Mouse (Mus musculus): ENCODE data around the gene Mansc4. TPM values are rescaled to one million over a fixed set of nuclear protein-coding genes. Genes with fewer than 3 reads are reported as not detected.

Mansc4 gene
- polyA plus RNA-seq, 1 experiment from 2014 or later: 5.0 TPM

DNA sequence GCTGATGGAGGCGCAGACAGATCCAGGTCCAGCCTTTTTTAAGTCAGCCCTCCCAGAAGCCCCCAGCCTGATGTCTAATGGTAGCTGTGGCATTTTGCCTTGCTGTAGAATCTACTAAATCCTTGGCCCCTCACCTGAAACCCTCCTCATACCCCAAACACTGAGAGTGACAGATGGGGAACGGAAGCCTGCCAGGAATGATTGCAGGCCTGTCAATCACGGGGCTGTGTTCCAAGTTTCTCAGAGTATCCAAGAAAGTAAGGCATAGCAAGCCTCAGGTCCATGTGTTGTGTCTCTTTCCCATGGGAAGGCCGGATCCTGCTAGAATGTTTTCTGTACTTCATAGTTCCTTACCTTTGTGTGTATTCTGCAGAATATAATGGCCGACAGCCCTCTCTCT, 3.4 kb upstream of the Mansc4 start:
- 79% methylated on average over 5 of the region's 5 CpGs for WGBS
- no peaks in the 10 kb centered on the region for H3K9me3 ChIP-seq (ENCODE audit: control insufficient read depth, low read depth, low read length)
- no peak for ATAC-seq (ENCODE audit: insufficient number of reproducible peaks, insufficient read depth, low FRiP score, low read depth)
- 0 out of 2 replicates have a peak overlapping the region, but pooled peaks have one; percentile 75 for H3K4me3 ChIP-seq (ENCODE audit: low read depth, low read length)
- peaks cover 27% of the 10 kb centered on the region for H3K4me1 ChIP-seq (ENCODE audit: control insufficient read depth, insufficient read depth, low read length)
- peak overlapping the region; percentile 97; the same call in 1 of the 2 replicates for H3K4me2 ChIP-seq (replicated peaks; ENCODE audit: low read depth, low read length)
- H3K36me3 ChIP-seq (ENCODE audit: control insufficient read depth, insufficient read depth, low read length): no peaks in the 10 kb centered on the region; the same call in 1 of the 2 replicates
- no peak overlapping the region for H3K27ac ChIP-seq (ENCODE audit: low read length)
- no peaks in the 10 kb centered on the region for H3K27me3 ChIP-seq (ENCODE audit: control insufficient read depth, insufficient read depth, low read length)
- no peak overlapping the region for H3K9ac ChIP-seq (replicated peaks; ENCODE audit: low read depth, low read length)

DNA sequence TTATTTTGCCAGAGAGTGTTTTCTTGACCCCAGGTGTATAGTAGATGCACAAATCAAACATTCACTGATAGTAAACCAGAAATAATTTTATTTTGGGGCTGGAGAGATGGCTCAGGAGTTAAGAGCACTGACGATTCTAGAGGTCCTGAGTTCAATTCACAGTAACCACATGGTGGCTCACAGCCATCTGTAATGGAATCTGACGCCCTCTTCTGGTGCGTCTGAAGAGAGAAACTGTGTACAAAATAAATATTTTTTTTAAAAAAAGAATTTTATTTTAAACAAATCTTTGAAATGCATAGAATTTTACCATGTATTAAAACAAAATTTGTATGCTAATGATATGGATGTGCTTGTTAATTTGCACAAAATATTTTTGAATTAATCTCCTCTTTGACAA, 1.7 kb upstream of the Mansc4 start:
- Histone ChIP-seq H3K4me1 (ENCODE audit: control insufficient read depth, insufficient read depth, low read length) (peaks cover 24% of the 10 kb centered on the region), H3K4me2 (replicated peaks; ENCODE audit: low read depth, low read length) (no peak overlapping the region), H3K9me3 (ENCODE audit: control insufficient read depth, low read depth, low read length) (no peaks in the 10 kb centered on the region), H3K27ac (ENCODE audit: low read length) (no peak overlapping the region), H3K9ac (replicated peaks; ENCODE audit: low read depth, low read length) (no peak overlapping the region), H3K27me3 (ENCODE audit: control insufficient read depth, insufficient read depth, low read length) (no peaks in the 10 kb centered on the region), H3K4me3 (ENCODE audit: low read depth, low read length) (no peak overlapping the region), H3K36me3 (ENCODE audit: control insufficient read depth, insufficient read depth, low read length) (no peaks in the 10 kb centered on the region)
- WGBS: 82% methylated on average over 3 of the region's 3 CpGs
- no peak for ATAC-seq (ENCODE audit: insufficient number of reproducible peaks, insufficient read depth, low FRiP score, low read depth)

DNA sequence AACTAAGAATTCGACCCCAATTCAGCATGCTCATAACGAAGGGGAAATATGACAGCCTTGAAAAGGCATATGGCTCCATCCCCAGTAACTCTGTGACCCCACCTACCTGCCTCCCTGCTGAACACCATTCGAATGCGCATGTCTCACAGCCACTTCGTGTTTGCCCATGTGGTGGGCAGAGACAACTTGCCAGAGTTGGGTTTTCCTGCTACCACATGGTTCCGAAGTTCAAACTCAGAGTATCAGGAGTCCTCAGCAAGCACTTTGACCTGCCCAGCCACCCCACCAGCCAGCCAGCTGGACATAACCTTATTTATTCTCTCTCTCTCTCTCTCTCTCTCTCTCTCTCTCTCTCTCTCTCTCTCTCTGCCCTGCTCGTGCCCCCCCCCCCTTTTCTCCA, 904 bp upstream of the Mansc4 start:
- Histone ChIP-seq H3K27me3 (ENCODE audit: control insufficient read depth, insufficient read depth, low read length) (no peaks in the 10 kb centered on the region), H3K4me3 (ENCODE audit: low read depth, low read length) (no peak overlapping the region), H3K9me3 (ENCODE audit: control insufficient read depth, low read depth, low read length) (no peaks in the 10 kb centered on the region), H3K36me3 (ENCODE audit: control insufficient read depth, insufficient read depth, low read length) (no peaks in the 10 kb centered on the region), H3K9ac (replicated peaks; ENCODE audit: low read depth, low read length) (no peak overlapping the region), H3K27ac (ENCODE audit: low read length) (no peak overlapping the region), H3K4me1 (ENCODE audit: control insufficient read depth, insufficient read depth, low read length) (peaks cover 24% of the 10 kb centered on the region), H3K4me2 (replicated peaks; ENCODE audit: low read depth, low read length) (no peak overlapping the region)
- no peak for ATAC-seq (ENCODE audit: insufficient number of reproducible peaks, insufficient read depth, low FRiP score, low read depth)
- WGBS: 60% methylated on average over 6 of the region's 7 CpGs

DNA sequence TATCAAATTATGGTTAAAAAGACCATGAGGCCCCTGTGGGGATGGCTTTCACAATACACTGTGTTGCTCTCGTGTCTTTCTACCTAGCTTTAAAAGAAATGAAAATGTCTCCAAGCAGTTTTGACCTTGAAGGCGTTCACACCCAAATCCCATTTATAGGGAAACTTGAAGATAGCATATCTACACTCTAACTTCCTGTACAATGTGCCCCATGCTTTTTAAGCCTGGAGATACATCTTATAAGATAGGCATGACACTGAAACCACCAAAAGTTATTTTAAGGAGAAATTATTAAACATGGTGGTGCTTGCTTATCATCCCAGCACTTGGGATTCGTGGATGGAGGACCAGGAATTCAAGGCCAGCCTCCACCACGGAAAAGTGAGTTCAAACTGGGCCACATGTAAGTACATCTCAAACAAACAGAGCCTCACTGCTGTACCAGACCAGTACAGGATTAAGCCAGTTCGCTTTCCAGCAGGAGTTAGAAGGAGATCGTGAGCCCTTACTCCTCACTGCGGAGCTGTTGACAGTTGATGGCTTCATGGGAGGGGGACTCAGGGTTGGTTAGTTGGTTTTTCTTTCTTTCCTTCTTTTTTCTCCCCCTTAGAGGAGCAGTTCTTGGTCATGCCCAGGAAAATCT, 1.3 kb downstream of the Mansc4 start:
- H3K27me3 ChIP-seq (ENCODE audit: control insufficient read depth, insufficient read depth, low read length): no peaks in the 10 kb centered on the region
- H3K4me2 ChIP-seq (replicated peaks; ENCODE audit: low read depth, low read length): no peak overlapping the region
- no peaks in the 10 kb centered on the region for H3K36me3 ChIP-seq (ENCODE audit: control insufficient read depth, insufficient read depth, low read length)
- no peaks in the 10 kb centered on the region for H3K9me3 ChIP-seq (ENCODE audit: control insufficient read depth, low read depth, low read length)
- H3K4me1 ChIP-seq (ENCODE audit: control insufficient read depth, insufficient read depth, low read length): peaks cover 13% of the 10 kb centered on the region; the same call in 1 of the 2 replicates
- H3K9ac ChIP-seq (replicated peaks; ENCODE audit: low read depth, low read length): no peak overlapping the region
- no peak for ATAC-seq (ENCODE audit: insufficient number of reproducible peaks, insufficient read depth, low FRiP score, low read depth)
- H3K4me3 ChIP-seq (ENCODE audit: low read depth, low read length): no peak overlapping the region
- no peak overlapping the region for H3K27ac ChIP-seq (ENCODE audit: low read length)
- WGBS: 61% methylated on average over 7 of the region's 7 CpGs

DNA sequence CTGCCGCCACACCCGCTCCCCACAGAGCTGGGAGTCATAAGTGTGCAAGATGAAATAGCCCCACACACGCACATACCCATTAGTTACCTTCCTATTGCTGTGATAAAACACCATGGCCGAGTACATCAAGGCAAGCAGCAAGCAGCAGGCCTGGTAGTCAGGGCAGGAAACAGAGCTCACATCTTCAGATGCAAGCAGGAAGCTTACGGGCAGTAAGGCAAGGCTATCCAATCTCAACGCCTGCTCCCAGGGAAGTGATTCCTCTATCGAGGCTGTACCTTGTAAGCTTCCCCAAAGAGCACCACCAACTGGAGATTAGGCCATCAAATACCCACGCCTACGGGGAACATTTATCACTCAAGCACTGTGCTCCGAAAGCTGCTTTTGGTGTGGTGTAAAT, 6.9 kb downstream of the Mansc4 start:
- no peaks in the 10 kb centered on the region for H3K4me1 ChIP-seq (ENCODE audit: control insufficient read depth, insufficient read depth, low read length)
- no peaks in the 10 kb centered on the region for H3K9me3 ChIP-seq (ENCODE audit: control insufficient read depth, low read depth, low read length)
- no peak for ATAC-seq (ENCODE audit: insufficient number of reproducible peaks, insufficient read depth, low FRiP score, low read depth)
- 85% methylated on average over 10 of the region's 10 CpGs for WGBS
- H3K4me3 ChIP-seq (ENCODE audit: low read depth, low read length): no peak overlapping the region
- H3K36me3 ChIP-seq (ENCODE audit: control insufficient read depth, insufficient read depth, low read length): no peaks in the 10 kb centered on the region
- H3K9ac ChIP-seq (replicated peaks; ENCODE audit: low read depth, low read length): no peak overlapping the region
- H3K4me2 ChIP-seq (replicated peaks; ENCODE audit: low read depth, low read length): no peak overlapping the region
- H3K27me3 ChIP-seq (ENCODE audit: control insufficient read depth, insufficient read depth, low read length): no peaks in the 10 kb centered on the region
- no peak overlapping the region for H3K27ac ChIP-seq (ENCODE audit: low read length)

DNA sequence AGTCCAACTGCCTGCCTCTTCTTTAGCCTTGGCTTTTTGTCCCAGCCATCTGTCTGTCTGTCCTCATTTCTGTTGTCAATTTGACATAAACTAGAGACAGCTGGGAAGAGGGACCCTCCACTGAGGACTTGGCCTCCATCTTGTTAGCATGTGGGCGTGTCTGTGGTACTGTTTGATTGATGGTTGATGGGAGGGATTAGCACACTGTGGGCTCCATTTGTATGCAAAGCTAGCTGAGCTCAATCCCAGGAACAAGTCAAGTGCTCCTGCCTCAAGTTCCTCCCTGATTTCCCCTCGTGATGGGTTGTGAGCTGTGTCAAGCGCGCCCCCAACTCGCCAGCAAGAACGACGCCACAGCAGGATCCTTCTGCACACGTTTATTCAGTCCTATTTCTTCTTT, 10.0 kb downstream of the Mansc4 start:
- Histone ChIP-seq H3K4me1 (ENCODE audit: control insufficient read depth, insufficient read depth, low read length) (no peaks in the 10 kb centered on the region), H3K36me3 (ENCODE audit: control insufficient read depth, insufficient read depth, low read length) (no peaks in the 10 kb centered on the region), H3K4me3 (ENCODE audit: low read depth, low read length) (no peak overlapping the region), H3K9me3 (ENCODE audit: control insufficient read depth, low read depth, low read length) (no peaks in the 10 kb centered on the region), H3K27ac (ENCODE audit: low read length) (no peak overlapping the region), H3K4me2 (replicated peaks; ENCODE audit: low read depth, low read length) (no peak overlapping the region), H3K27me3 (ENCODE audit: control insufficient read depth, insufficient read depth, low read length) (no peaks in the 10 kb centered on the region), H3K9ac (replicated peaks; ENCODE audit: low read depth, low read length) (no peak overlapping the region)
- WGBS: 79% methylated on average over 7 of the region's 8 CpGs
- no peak for ATAC-seq (ENCODE audit: insufficient number of reproducible peaks, insufficient read depth, low FRiP score, low read depth)

DNA sequence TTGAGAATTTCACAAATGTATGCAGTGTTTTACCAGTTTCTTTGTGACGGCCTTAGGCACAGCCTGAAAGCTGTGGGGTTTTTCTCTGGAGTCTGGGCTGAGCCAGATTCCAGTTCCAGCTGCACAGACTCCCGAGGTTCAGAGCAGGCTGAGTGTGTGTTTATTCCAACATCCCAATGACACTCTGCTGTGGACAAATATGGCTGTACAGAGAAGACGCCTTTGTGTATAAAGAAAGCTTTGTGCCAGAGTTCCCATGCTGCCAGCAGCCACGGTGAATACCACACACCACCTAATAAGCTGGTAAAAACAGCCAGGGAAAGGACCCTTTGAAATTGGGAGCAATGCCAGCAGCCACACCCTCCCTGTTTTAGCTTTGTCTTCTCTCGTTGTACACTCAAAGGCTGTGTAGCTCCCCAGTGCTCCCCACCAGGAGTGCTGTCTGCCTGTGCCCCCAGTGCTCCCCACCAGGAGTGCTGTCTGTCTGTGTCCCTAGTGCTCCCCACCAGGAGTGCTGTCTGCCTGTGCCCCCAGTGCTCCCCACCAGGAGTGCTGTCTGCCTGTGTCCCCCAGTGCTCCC, 10.9 kb downstream of the Mansc4 start:
- WGBS: 52% methylated on average over 5 of the region's 5 CpGs
- peak overlapping the region; percentile 49 for H3K27ac ChIP-seq (ENCODE audit: low read length)

DNA sequence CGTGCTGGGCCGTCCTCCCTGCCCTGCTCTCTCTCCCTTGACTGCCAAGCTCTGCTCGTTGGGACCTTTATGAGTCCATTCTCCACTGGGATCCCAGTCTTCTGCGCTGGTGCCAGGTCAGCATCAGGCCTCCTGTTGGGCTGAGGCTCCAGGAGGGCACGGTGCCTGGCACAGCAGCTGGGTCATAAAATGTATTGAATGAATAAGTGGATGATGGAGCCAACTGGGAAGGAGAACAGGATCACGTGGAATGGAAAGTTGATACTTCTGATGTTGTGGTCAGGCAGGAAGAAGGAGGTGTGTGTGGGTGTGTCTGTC, 21.9 kb downstream of the Mansc4 start:
- Histone ChIP-seq H3K9me3 (ENCODE audit: control insufficient read depth, low read depth, low read length) (no peaks in the 10 kb centered on the region), H3K36me3 (ENCODE audit: control insufficient read depth, insufficient read depth, low read length) (peaks cover 18% of the 10 kb centered on the region; the same call in 1 of the 2 replicates), H3K4me2 (replicated peaks; ENCODE audit: low read depth, low read length) (no peak overlapping the region), H3K4me3 (ENCODE audit: low read depth, low read length) (no peak overlapping the region), H3K27me3 (ENCODE audit: control insufficient read depth, insufficient read depth, low read length) (no peaks in the 10 kb centered on the region), H3K27ac (ENCODE audit: low read length) (no peak overlapping the region), H3K4me1 (ENCODE audit: control insufficient read depth, insufficient read depth, low read length) (no peaks in the 10 kb centered on the region), H3K9ac (replicated peaks; ENCODE audit: low read depth, low read length) (no peak overlapping the region)
- no peak for ATAC-seq (ENCODE audit: insufficient number of reproducible peaks, insufficient read depth, low FRiP score, low read depth)
- 84% methylated on average over 6 of the region's 6 CpGs for WGBS

More for the DNA sequence above, 10.9 kb downstream of the Mansc4 start:
- Histone ChIP-seq H3K9me3 (ENCODE audit: control insufficient read depth, low read depth, low read length) (no peaks in the 10 kb centered on the region), H3K27me3 (ENCODE audit: control insufficient read depth, insufficient read depth, low read length) (no peaks in the 10 kb centered on the region), H3K4me1 (ENCODE audit: control insufficient read depth, insufficient read depth, low read length) (no peaks in the 10 kb centered on the region), H3K4me2 (replicated peaks; ENCODE audit: low read depth, low read length) (no peak overlapping the region), H3K36me3 (ENCODE audit: control insufficient read depth, insufficient read depth, low read length) (peaks cover 8% of the 10 kb centered on the region; the same call in 1 of the 2 replicates), H3K9ac (replicated peaks; ENCODE audit: low read depth, low read length) (no peak overlapping the region), H3K4me3 (ENCODE audit: low read depth, low read length) (no peak overlapping the region)
- peak; percentile 58; the same call in 1 of the 2 replicates for ATAC-seq (ENCODE audit: insufficient number of reproducible peaks, insufficient read depth, low FRiP score, low read depth)
